Mouse (Mus musculus) myocyte (in vitro differentiated cells): ENCODE data around the gene Rhno1. TPM values are rescaled to one million over a fixed set of nuclear protein-coding genes. Genes with fewer than 3 reads are reported as not detected.

Source experiments
- H3K27me3 ChIP-seq: one replicate; pipeline ENCODE4 v1.6.1; 2011; ENCODE audit not compliant: control insufficient read depth, insufficient read depth, insufficient read length
- H3K36me3 ChIP-seq: one replicate; pipeline ENCODE4 v1.6.1; 2011; ENCODE audit not compliant: control insufficient read depth, insufficient read depth
- H3K4me2 ChIP-seq: one replicate; pipeline ENCODE4 v1.6.1; 2011; ENCODE audit warnings: low read depth, control low read depth
- H3K4me3 ChIP-seq: one replicate; pipeline ENCODE4 v1.5.1; 2011; ENCODE audit warnings: mild to moderate bottlenecking, control low read depth, moderate library complexity
- H3K79me2 ChIP-seq: one replicate; pipeline ENCODE4 v1.6.1; 2011; ENCODE audit not compliant: control insufficient read depth, insufficient read depth
- H3ac ChIP-seq: one replicate; pipeline ENCODE4 v1.6.1; 2011; ENCODE audit not compliant: control insufficient read depth, insufficient read length
- CEBPB ChIP-seq: IDR thresholded peaks from 2 replicates; pipeline ENCODE4 v1.6.1; 2011; ENCODE audit warnings: mild to moderate bottlenecking, moderate library complexity; ENCODE audit not compliant: poor library complexity, insufficient read depth, severe bottlenecking
- E2F4 ChIP-seq: IDR thresholded peaks from one replicate; pipeline ENCODE4 v1.6.1; 2011; ENCODE audit warnings: mild to moderate bottlenecking, control low read depth, moderate library complexity; ENCODE audit not compliant: insufficient read depth
- MAX ChIP-seq: IDR thresholded peaks from one replicate; pipeline ENCODE4 v1.6.1; 2011; ENCODE audit warnings: low read depth, mild to moderate bottlenecking, control low read depth
- MYOD1 ChIP-seq, 3 experiments: IDR thresholded peaks; one replicate each; pipeline ENCODE4 v1.6.1; 2011; ENCODE audit warnings: control low read depth in 2 of 3, low read depth in 2 of 3, mild to moderate bottlenecking in 2 of 3, moderate library complexity in 1 of 3; ENCODE audit not compliant: insufficient read length in 2 of 3, control insufficient read depth in 1 of 3
- MYOG ChIP-seq, 3 experiments: IDR thresholded peaks; one replicate each; pipeline ENCODE4 v1.6.1; 2011; ENCODE audit warnings: control low read depth in 2 of 3, low read depth in 2 of 3, mild to moderate bottlenecking in 2 of 3; ENCODE audit not compliant: insufficient read length in 2 of 3, control insufficient read depth in 1 of 3, insufficient read depth in 1 of 3
- POLR2A ChIP-seq: IDR thresholded peaks from one replicate; pipeline ENCODE4 v1.6.1; 2011; ENCODE audit warnings: low read depth, mild to moderate bottlenecking, control low read depth, moderate library complexity; ENCODE audit not compliant: insufficient read length
- POLR2AphosphoS2 ChIP-seq: IDR thresholded peaks from one replicate; pipeline ENCODE4 v1.6.1; 2011; ENCODE audit warnings: low read depth, control low read depth; ENCODE audit not compliant: insufficient read length
- REST ChIP-seq: IDR thresholded peaks from one replicate; pipeline ENCODE4 v1.6.1; 2011; ENCODE audit warnings: mild to moderate bottlenecking, control low read depth, moderate library complexity; ENCODE audit not compliant: insufficient read depth, insufficient read length
- SRF ChIP-seq: IDR thresholded peaks from one replicate; pipeline ENCODE4 v1.6.1; 2011; ENCODE audit warnings: low read depth; ENCODE audit not compliant: control insufficient read depth, insufficient read length
- TCF12 ChIP-seq: IDR thresholded peaks from one replicate; pipeline ENCODE4 v1.6.1; 2011; ENCODE audit warnings: mild to moderate bottlenecking, control low read depth; ENCODE audit not compliant: poor library complexity, insufficient read depth, severe bottlenecking
- TCF3 ChIP-seq: IDR thresholded peaks from one replicate; pipeline ENCODE4 v1.6.1; 2011; ENCODE audit warnings: low read depth, control low read depth; ENCODE audit not compliant: insufficient read length
- USF1 ChIP-seq: IDR thresholded peaks from one replicate; pipeline ENCODE4 v1.6.1; 2011; ENCODE audit warnings: low read depth, mild to moderate bottlenecking, control low read depth, moderate library complexity
- polyA plus RNA-seq: library from polyadenylated mRNA; unstranded; fragments of >200 nt; fragmentation: generic; extraction: Trizol; gene quantifications from one replicate; pipeline ENCODE4 v1.2.1, GENCODE M21; 2012; ENCODE audit warnings: missing spikeins

Gene Rhno1
- polyA plus RNA-seq, 1 experiment = 32.8 TPM

DNA sequence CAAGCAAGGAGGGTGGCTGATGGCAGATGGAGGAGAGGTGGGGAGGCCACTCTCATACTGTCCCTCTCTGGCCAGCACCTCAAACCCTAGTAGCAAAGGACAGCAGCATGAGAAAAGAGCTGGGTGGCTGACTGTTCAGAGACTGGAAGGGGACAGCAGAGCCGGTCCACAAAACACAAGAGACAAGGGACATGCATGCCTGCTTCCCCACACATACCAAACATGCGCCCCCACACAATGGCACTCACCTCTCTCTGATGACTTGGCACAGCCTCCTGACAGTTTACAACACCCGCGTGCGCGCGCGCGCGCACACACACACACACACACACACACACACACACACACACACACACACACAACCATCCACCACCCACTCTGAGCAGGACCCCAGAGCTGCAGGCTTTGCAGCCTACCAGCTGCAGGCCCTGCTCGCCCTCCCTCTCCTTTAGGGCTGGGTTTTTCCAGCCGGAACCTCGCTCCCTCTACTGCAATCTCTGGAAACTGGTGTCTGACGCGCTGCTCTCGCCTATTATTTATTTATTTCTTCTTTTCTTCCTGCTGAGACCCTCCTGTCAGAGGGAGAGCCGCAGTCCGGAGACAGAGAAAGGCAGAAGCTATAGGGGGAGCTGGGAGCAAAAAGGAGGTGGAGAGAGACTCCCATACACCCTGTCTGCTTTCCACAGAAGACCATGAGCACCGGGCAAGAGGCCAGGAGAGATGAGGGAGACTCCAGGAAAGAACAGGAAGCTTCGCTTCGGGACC lies 36.9 kb upstream of the Rhno1 start:
- TF ChIP-seq POLR2A (no peak), SRF (no peak)

DNA sequence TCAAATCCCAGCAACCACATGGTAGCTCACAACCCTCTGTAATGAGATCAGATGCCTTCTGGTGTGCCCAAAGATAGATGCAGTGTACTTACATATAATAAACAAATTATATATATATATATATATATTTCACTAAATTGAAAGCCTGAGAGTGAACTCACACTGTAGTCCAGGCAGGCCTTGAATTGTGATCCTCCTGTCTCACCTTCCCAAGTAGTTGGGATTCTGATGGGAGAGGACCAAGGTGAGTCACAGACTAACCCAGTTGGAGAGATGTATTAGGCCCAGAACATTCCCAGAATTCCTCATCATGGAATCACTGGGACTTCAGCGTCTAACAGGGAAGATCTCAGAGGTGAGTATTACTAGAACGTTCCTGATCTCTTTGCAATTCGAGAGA lies 36.3 kb upstream of the Rhno1 start, which contains the start of gene Nrip2:
TSS of gene Nrip2 (plus strand) at position 301 of the 400 bp plus-strand sequence.
- TF ChIP-seq POLR2AphosphoS2 (no peak), E2F4 (no peak), USF1 (no peak), REST (no peak), MAX (no peak), MYOG (IDR thresholded peaks at IDR 0.05; ENCODE audit: control insufficient read depth in 1 of 3, insufficient read depth in 1 of 3, insufficient read length in 2 of 3, low read depth in 2 of 3) (no peak), TCF3 (no peak), MYOD1 (IDR thresholded peaks at IDR 0.05; ENCODE audit: control insufficient read depth in 1 of 3, insufficient read length in 2 of 3, low read depth in 2 of 3) (no peak), TCF12 (no peak), CEBPB (no peak), SRF (no peak), POLR2A (no peak)
- Histone ChIP-seq H3K79me2 (no peaks in the 10 kb centered on the region), H3K27me3 (no peaks in the 10 kb centered on the region), H3ac (no peak within 1 kb of the TSS), H3K4me2 (no peak within 1 kb of the TSS), H3K4me3 (no peak within 1 kb of the TSS), H3K36me3 (no peaks in the 10 kb centered on the region)

More for the DNA sequence above, 36.9 kb upstream of the Rhno1 start:
- Histone ChIP-seq H3K36me3 (no peaks in the 10 kb centered on the region), H3ac (no peak overlapping the region), H3K79me2 (no peaks in the 10 kb centered on the region), H3K4me2 (no peak overlapping the region), H3K4me3 (no peak overlapping the region), H3K27me3 (no peaks in the 10 kb centered on the region)

DNA sequence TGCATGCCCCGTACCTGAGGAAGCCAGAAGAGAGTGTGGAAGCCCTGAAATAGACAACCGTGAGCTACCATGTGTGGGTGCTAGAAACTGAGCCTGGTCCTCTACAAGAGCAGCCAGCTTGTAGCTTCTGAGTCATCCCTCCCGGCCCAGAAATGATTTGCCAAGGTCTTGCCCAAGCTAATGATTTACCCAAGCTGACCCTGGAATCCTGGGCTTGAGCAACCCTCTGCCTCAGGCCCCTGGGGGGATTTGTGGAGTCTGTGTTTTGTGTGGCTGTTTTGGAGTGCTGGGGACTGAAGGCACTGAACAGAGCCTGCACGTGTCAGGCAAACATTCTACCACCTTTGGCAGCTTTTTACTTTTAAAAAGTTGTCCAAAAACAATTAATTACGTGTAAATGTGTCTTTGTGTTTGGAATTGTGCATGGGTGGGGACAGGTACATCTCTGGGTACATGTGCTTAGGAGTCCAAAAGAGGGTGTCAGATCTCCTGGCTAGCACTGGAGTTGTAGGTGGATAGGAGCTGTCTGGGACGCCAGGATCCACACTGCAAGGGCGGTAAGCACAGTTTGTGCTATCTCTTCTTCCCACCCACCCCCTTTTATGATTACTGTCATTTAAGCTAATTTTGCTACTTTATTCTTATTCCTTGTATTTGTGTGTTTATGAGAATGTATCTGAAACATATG lies 35.0 kb upstream of the Rhno1 start:
- no peak overlapping the region for H3K4me2 ChIP-seq
- H3ac ChIP-seq = no peak overlapping the region
- no peak overlapping the region for H3K4me3 ChIP-seq
- H3K27me3 ChIP-seq = no peaks in the 10 kb centered on the region
- TF ChIP-seq USF1 = no peak
- no peak for TF ChIP-seq TCF3
- no peak for TF ChIP-seq E2F4
- TF ChIP-seq MYOG (IDR thresholded peaks at IDR 0.05; ENCODE audit: control insufficient read depth in 1 of 3, insufficient read depth in 1 of 3, insufficient read length in 2 of 3, low read depth in 2 of 3) = no peak
- no peak for TF ChIP-seq SRF
- TF ChIP-seq POLR2A = no peak
- TF ChIP-seq MAX = no peak
- TF ChIP-seq TCF12 = no peak
- TF ChIP-seq REST = no peak
- TF ChIP-seq POLR2AphosphoS2 = no peak
- no peak for TF ChIP-seq MYOD1 (IDR thresholded peaks at IDR 0.05; ENCODE audit: control insufficient read depth in 1 of 3, insufficient read length in 2 of 3, low read depth in 2 of 3)
- TF ChIP-seq CEBPB = no peak
- H3K36me3 ChIP-seq = no peaks in the 10 kb centered on the region
- no peaks in the 10 kb centered on the region for H3K79me2 ChIP-seq

DNA sequence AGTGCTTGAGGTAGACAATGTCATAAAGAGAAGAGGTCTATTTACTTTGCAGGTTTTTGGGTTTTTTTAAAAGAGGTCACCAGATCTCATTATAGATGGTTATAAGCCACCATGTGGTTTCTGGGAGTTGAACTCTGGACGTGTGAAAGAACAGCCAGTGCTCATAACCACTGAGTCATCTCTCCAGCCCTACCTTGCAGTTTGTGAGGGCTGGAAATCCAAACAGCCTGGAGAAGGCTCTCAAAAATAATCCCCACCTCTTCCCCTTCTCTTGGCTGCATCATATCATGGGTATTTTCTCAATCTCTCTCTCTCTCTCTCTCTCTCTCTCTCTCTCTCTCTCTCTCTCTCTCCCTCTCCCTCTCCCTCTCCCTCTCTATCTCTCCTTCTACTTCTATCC lies 28.0 kb upstream of the Rhno1 start:
- Histone ChIP-seq H3K4me3 (no peak overlapping the region), H3K27me3 (no peaks in the 10 kb centered on the region), H3K4me2 (no peak overlapping the region), H3K36me3 (no peaks in the 10 kb centered on the region), H3K79me2 (no peaks in the 10 kb centered on the region), H3ac (no peak overlapping the region)
- no peak for TF ChIP-seq CEBPB

DNA sequence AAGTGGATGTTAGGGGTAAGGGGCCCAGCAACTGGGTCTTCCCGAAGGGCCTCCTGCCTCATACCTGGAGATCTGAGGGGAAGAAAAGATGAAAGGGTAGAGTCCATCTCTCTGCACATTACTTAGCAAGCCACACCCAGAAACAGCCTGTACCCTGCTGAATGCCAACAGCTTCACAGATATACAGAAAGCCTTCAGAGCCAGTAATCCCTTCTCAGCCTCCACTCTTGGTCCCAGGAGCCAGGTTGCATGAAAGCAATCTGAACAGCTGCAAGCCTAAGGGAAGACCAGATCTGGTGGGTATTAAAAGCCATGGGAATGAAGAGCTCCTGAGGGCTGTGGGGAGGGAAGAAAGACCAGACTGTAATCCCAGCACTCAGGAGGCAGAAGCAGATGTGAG lies 26.5 kb upstream of the Rhno1 start:
- no peaks in the 10 kb centered on the region for H3K27me3 ChIP-seq

More for the DNA sequence above, 26.5 kb upstream of the Rhno1 start:
- Histone ChIP-seq H3K36me3 (no peaks in the 10 kb centered on the region), H3K79me2 (no peaks in the 10 kb centered on the region), H3K4me2 (no peak overlapping the region), H3ac (no peak overlapping the region), H3K4me3 (no peak overlapping the region)
- no peak for TF ChIP-seq POLR2A
- no peak for TF ChIP-seq USF1
- no peak for TF ChIP-seq REST
- no peak for TF ChIP-seq POLR2AphosphoS2
- no peak for TF ChIP-seq CEBPB
- TF ChIP-seq E2F4 = no peak
- no peak for TF ChIP-seq TCF12
- TF ChIP-seq MYOG (IDR thresholded peaks at IDR 0.05; ENCODE audit: control insufficient read depth in 1 of 3, insufficient read depth in 1 of 3, insufficient read length in 2 of 3, low read depth in 2 of 3) = no peak
- no peak for TF ChIP-seq MAX
- no peak for TF ChIP-seq MYOD1 (IDR thresholded peaks at IDR 0.05; ENCODE audit: control insufficient read depth in 1 of 3, insufficient read length in 2 of 3, low read depth in 2 of 3)
- TF ChIP-seq TCF3 = no peak
